Mouse (Mus musculus) left cerebral cortex, adult 18-20 months (tissue): ENCODE data around the gene Hs3st4. TPM values are rescaled to one million over a fixed set of nuclear protein-coding genes. Genes with fewer than 3 reads are reported as not detected.

ENCODE experiments used
- DNase-seq, 2 experiments: peaks; one replicate each; pipeline ENCODE4 v3.0.0; 2021 to 2022; ENCODE audit warnings: low spot score in 2 of 2, mixed read lengths in 1 of 2
- total RNA-seq, 2 experiments: library from RNA; stranded (reverse); gene quantifications; 2 replicates each; pipeline ENCODE4 v1.2.3; 2021

Gene Hs3st4
- total RNA-seq, 2 experiments from 2014 or later = 42.4 to 46.1 TPM

- DNase-seq = peak; percentile 12 to 29
Measured at GRCm38 (mm10) chr7:124319451-124319850, 336.8 kb downstream of the Hs3st4 start.

DNA sequence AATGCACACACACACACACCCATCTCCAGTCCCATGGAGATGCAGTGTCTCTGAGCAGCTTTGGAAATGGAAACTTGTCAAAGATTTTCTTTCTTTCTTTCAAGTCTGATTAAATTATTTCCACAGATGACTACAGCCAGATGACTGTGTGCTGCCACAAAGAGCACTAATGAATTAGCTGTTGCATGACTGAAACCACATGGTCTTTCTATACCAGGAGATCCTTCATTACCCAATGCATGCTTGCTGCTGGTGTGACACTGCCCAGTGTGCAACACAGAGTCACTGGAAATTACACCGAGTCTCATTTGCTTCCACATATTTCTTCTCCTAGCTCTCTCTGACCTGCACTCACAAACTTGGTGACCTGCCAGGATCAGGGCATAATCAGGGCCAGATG is 353.0 kb downstream of the Hs3st4 start:
- no peak for DNase-seq

- DNase-seq = no peak
Measured at GRCm38 (mm10) chr7:124341510-124341909, 358.8 kb downstream of the Hs3st4 start.

DNA sequence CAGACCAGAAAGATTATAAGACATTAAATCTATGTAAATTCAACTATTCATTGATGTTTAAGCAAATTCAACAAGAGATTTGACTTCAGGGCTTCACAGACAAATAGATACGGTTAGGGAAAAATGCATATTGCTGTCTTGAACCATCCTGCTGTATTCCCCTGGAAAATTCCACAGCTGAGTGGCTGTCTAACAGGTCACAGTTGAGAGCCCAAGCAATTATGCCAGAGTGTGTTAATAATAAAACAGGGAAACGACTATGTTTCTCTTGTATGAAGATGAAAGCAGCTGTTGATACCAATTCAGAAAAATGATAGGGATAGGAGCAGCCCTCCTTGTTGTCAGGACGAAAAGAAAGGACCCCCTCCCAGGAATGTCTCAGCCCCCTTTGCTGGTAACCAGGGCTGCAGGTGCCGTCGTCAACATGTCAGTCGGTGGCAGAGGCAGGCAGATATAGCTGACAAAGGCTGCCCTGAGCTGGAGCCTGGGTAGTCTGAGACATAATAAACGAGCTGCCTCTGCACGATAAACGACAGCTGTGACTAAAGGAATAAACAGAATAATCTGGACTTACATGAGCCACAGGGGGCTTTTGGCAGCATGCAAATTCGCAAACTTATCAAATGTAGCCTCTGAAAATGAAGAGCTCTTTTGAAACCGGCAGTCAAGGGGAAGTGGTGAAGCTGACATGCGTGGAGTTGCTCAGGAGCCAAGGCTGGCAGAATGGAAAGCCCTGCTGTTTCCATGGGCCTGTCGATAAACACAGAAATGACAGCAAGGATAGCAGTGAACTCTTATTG is 364.7 kb downstream of the Hs3st4 start:
- DNase-seq = peak in 1 of 2 experiments; percentile 8

- no peak for DNase-seq
Measured at GRCm38 (mm10) chr7:124354035-124354434, 371.4 kb downstream of the Hs3st4 start.

DNA sequence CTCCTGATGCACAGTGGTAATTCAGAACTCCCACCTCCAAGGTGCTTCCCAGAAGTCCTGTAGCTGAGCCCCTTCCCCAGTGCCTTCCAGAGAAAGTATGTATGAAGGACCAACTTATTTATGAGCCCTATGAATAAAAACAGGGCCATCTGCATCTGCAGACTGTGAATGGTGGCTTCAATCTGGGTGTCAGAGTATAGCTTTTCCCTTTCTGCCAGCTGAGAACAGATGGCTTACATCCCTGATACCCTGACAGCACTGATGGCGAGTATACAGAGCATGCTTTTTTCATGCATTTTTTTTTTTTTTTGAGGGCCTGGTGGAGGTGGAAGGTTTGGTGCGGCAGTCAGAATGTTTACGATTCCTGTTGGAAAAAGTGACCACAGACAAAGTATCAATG is 375.4 kb downstream of the Hs3st4 start:
- DNase-seq = no peak

DNA sequence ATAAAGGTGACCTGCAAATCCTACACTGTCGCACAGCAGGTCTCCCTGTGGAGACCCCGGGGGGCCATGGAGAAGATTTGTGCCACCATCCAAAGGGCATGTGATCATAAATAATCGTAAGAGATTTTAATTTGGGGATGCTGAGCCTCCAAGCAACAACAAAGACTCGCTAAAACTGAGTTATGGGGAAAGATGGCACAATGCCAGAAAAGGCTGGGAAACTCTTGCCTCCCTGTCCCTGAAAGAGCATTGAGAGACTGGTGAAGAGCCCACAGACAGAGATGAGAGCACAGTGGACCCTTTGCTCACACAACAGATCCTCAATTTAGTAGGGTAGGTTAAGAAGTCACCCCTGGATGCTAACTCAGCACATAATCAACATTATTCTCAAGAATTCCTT is 377.2 kb downstream of the Hs3st4 start:
- DNase-seq = no peak

DNA sequence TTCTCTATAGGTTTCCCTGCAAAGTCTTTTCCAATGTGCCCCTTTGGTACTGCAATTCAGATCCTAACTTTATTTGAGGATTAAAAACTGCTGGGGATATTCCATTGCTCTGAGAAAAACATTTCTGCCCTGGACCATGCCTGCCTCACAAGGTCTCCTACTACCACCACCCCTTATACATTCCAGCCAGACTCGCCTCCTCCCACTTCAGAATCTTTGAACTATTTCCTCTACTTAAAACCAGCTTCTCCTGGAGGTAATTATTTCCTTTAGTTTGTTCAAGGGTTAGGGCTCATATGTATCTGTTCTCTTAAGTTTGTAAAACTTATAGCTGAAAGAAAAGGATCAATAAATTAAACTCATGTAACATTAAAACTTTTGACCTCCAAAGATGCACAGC is 389.6 kb downstream of the Hs3st4 start:
- no peak for DNase-seq

- DNase-seq = no peak
Measured at GRCm38 (mm10) chr7:124372697-124373096, 390.0 kb downstream of the Hs3st4 start.

GRCm38 (mm10) chr7:124383489-124383888 is 400.8 kb downstream of the Hs3st4 start:
- DNase-seq = peak; percentile 2 to 15

- DNase-seq = no peak
Measured at GRCm38 (mm10) chr7:124399184-124399583, 416.5 kb downstream of the Hs3st4 start.

DNA sequence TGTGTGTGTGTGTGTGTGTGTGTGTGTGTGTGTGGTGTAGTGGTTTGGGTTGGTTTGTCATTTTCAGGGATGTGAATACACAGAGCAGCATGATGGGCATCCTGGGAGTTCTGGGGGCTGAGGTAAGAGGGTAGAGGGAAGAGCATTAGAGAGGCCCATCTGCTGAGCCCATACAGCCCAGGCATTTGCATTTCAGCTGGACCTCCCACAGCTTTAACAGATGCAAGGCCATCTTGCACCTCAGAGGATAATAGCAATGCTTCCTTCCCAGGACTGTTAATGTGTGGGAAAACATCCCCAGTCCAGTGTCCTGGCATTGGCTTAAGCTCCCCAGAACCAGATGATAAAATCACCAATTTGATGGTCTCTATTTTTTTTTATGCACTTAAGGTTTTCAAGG is 444.3 kb downstream of the Hs3st4 start:
- DNase-seq = no peak
